ENCODE assay signal across 8 mouse cellular contexts in genomic region chr13:21749387-21750158, GRCm38 (mm10). TPM values are rescaled to one million over a fixed set of nuclear protein-coding genes. Genes with fewer than 3 reads are reported as not detected.
A peak's percentile ranks its signal among the peaks of the same experiment; 100 is the strongest.
DNase-seq lines count a peak whose midpoint lies in the region; ATAC-seq and TF ChIP-seq lines count a peak whose summit lies in the region.

No protein-coding gene starts in this region.

- H3K36me3 ChIP-seq in heart, embryonic 11.5 days (ENCODE audit: control insufficient read depth, insufficient read depth, low read length), result no peaks in the 10 kb centered on the region
- H3K36me3 ChIP-seq in MEL (ENCODE audit: control insufficient read depth in 1 of 2, insufficient read depth in 2 of 2, low read length in 2 of 2), result peaks cover 0 to 29% of the 10 kb centered on the region in 2 experiments; a peak in 2 of 4 replicates
- no peaks in the 10 kb centered on the region for H3K36me3 ChIP-seq in forebrain, embryonic 13.5 days (ENCODE audit: poor library complexity, severe bottlenecking)
- H3K36me3 ChIP-seq in liver, embryonic 13.5 days, result 0 out of 2 replicates have a peak, but pooled peaks cover 4% of the 10 kb centered on the region
- no peaks in the 10 kb centered on the region for H3K36me3 ChIP-seq in stomach, embryonic 16.5 days (ENCODE audit: control insufficient read depth, insufficient read depth, low read length)

- no peak for ATAC-seq in heart, embryonic 11.5 days (replicated peaks; ENCODE audit: insufficient number of reproducible peaks, low FRiP score, low TSS enrichment)
- no peak for ATAC-seq in forebrain, embryonic 13.5 days
- no peak for ATAC-seq in liver, embryonic 13.5 days (ENCODE audit: low read depth)
- ATAC-seq in stomach, embryonic 16.5 days (ENCODE audit: insufficient read depth, low FRiP score), result no peak

- H3K4me2 ChIP-seq in heart, embryonic 11.5 days, result peak overlapping the region; percentile 79
- peak overlapping the region; percentile 84 for H3K4me2 ChIP-seq in forebrain, embryonic 13.5 days
- peak overlapping the region; percentile 80 for H3K4me2 ChIP-seq in liver, embryonic 13.5 days
- H3K4me2 ChIP-seq in stomach, embryonic 16.5 days (ENCODE audit: low read depth, low read length), result peak overlapping the region; percentile 74

- no peaks in the 10 kb centered on the region for H3K27me3 ChIP-seq in heart, embryonic 11.5 days (ENCODE audit: control insufficient read depth, insufficient read depth, low read length)
- H3K27me3 ChIP-seq in MEL (ENCODE audit: control insufficient read depth in 1 of 2, insufficient read depth in 2 of 2, low read length in 2 of 2), result no peaks in the 10 kb centered on the region
- H3K27me3 ChIP-seq in forebrain, embryonic 13.5 days, result no peaks in the 10 kb centered on the region
- H3K27me3 ChIP-seq in liver, embryonic 13.5 days, result no peaks in the 10 kb centered on the region
- H3K27me3 ChIP-seq in stomach, embryonic 16.5 days (ENCODE audit: control insufficient read depth, insufficient read depth, low read length), result no peaks in the 10 kb centered on the region

- DNase-seq in heart, postnatal 25 days (ENCODE audit: low spot score), result no peak
- DNase-seq in MEL (ENCODE audit: low read depth, low spot score), result peak; percentile 84
- no peak for DNase-seq in liver, embryonic 13.5 days
- no peak for DNase-seq in thymus, postnatal 10 days (ENCODE audit: low spot score in 2 of 2)
- DNase-seq in left cerebral cortex, postnatal 4 days, result no peak

- H3K9ac ChIP-seq in heart, embryonic 11.5 days (ENCODE audit: low read depth, low read length), result peak overlapping the region; percentile 72
- H3K9ac ChIP-seq in MEL (ENCODE audit: control insufficient read depth, low read depth, low read length, poor library complexity, severe bottlenecking), result peak overlapping the region; percentile 77
- H3K9ac ChIP-seq in forebrain, embryonic 13.5 days, result peak overlapping the region; percentile 82
- H3K9ac ChIP-seq in liver, embryonic 13.5 days, result peak overlapping the region; percentile 87
- H3K9ac ChIP-seq in stomach, embryonic 16.5 days (ENCODE audit: low read length), result peak overlapping the region; percentile 73

- peak; percentile 52 to 88; a peak in 3 of 4 replicates for TF ChIP-seq POLR2A in MEL (IDR thresholded peaks at IDR 0.05; ENCODE audit: control insufficient read depth in 1 of 2, insufficient read depth in 1 of 2, low read depth in 1 of 2, low read length in 2 of 2, poor library complexity in 1 of 2)

- H3K4me3 ChIP-seq in heart, embryonic 11.5 days (ENCODE audit: low read depth, low read length), result peak overlapping the region; percentile 57
- H3K4me3 ChIP-seq in MEL (ENCODE audit: control insufficient read depth in 1 of 2, insufficient read depth in 1 of 2, low read depth in 2 of 2, low read length in 2 of 2), result peak overlapping the region; percentile 3 to 59
- H3K4me3 ChIP-seq in forebrain, embryonic 13.5 days, result peak overlapping the region; percentile 62
- H3K4me3 ChIP-seq in liver, embryonic 13.5 days (replicated peaks), result peak overlapping the region; percentile 69
- H3K4me3 ChIP-seq in stomach, embryonic 16.5 days (replicated peaks; ENCODE audit: low read length), result peak overlapping the region; percentile 59

- no peak for TF ChIP-seq CTCF in MEL (IDR thresholded peaks at IDR 0.05 in 2 of 3, conservative IDR thresholded peaks at IDR 0.05 in 1 of 3; ENCODE audit: control insufficient read depth in 1 of 3, insufficient read depth in 1 of 3, low read depth in 2 of 3, low read length in 3 of 3, poor library complexity in 1 of 3, severe bottlenecking in 1 of 3)

- H3K79me2 ChIP-seq in MEL (ENCODE audit: control insufficient read depth, insufficient read depth, low read length, poor library complexity), result no peaks in the 10 kb centered on the region; the same call in 1 of the 2 replicates

- intact Hi-C loops in heart, postnatal 25 days (cut with DNase I), result loop anchor here (2.0 to 10.0 kb wide), 3 partner anchors 15 to 2005 kb away; partner anchors contain the start of genes Hist1h2ab, Hist1h2ac, Hist1h2bc and Hist1h3b
- intact Hi-C loops in left cerebral cortex, postnatal 4 days (cut with DNase I), result no loop called here

- no peak for TF ChIP-seq EP300 in MEL (IDR thresholded peaks at IDR 0.05; ENCODE audit: low read depth in 1 of 2, low read length in 2 of 2)

- 6% methylated on average over 5 of the region's 5 CpGs for whole genome bisulfite sequencing in heart, embryonic 11.5 days (ENCODE audit: insufficient replicate concordance)
- 3% methylated on average over 5 of the region's 5 CpGs for WGBS in forebrain, embryonic 13.5 days
- 3% methylated on average over 5 of the region's 5 CpGs for WGBS in liver, embryonic 13.5 days (ENCODE audit: insufficient replicate concordance)
- 2% methylated on average over 5 of the region's 5 CpGs for WGBS in stomach, embryonic 16.5 days

- H3K27ac ChIP-seq in heart, embryonic 11.5 days (ENCODE audit: low read depth, low read length), result peak overlapping the region; percentile 79
- peak overlapping the region; percentile 88 for H3K27ac ChIP-seq in MEL (ENCODE audit: control insufficient read depth, low read depth, low read length)
- H3K27ac ChIP-seq in forebrain, embryonic 13.5 days, result peak overlapping the region; percentile 95
- peak overlapping the region; percentile 97 for H3K27ac ChIP-seq in liver, embryonic 13.5 days
- H3K27ac ChIP-seq in stomach, embryonic 16.5 days (ENCODE audit: low read length), result peak overlapping the region; percentile 95

- H3K4me1 ChIP-seq in heart, embryonic 11.5 days (ENCODE audit: control insufficient read depth, insufficient read depth, low read length), result peaks cover 13% of the 10 kb centered on the region
- peaks cover 6 to 20% of the 10 kb centered on the region in 2 experiments; a peak in 3 of 4 replicates for H3K4me1 ChIP-seq in MEL (ENCODE audit: control insufficient read depth in 1 of 2, insufficient read depth in 2 of 2, low read length in 2 of 2)
- H3K4me1 ChIP-seq in forebrain, embryonic 13.5 days, result peaks cover 35% of the 10 kb centered on the region
- peaks cover 42% of the 10 kb centered on the region for H3K4me1 ChIP-seq in liver, embryonic 13.5 days (replicated peaks)
- H3K4me1 ChIP-seq in stomach, embryonic 16.5 days (ENCODE audit: control insufficient read depth, insufficient read depth, low read length), result peaks cover 20% of the 10 kb centered on the region

- H3K9me3 ChIP-seq in heart, embryonic 11.5 days (replicated peaks; ENCODE audit: control insufficient read depth, low read length), result no peaks in the 10 kb centered on the region
- H3K9me3 ChIP-seq in MEL (replicated peaks; ENCODE audit: insufficient read depth, low read length), result no peaks in the 10 kb centered on the region
- H3K9me3 ChIP-seq in forebrain, embryonic 13.5 days (replicated peaks), result no peaks in the 10 kb centered on the region
- no peaks in the 10 kb centered on the region for H3K9me3 ChIP-seq in liver, embryonic 13.5 days (replicated peaks)
- H3K9me3 ChIP-seq in stomach, embryonic 16.5 days (replicated peaks; ENCODE audit: control insufficient read depth, low read length), result no peaks in the 10 kb centered on the region

- TF ChIP-seq RAD21 in MEL (IDR thresholded peaks at IDR 0.05; ENCODE audit: low read depth, low read length), result no peak

RNA-seq across cellular contexts. Expression of gene Hist1h4k, which starts 0.7 kb away (rescaled TPM):
- 3.0 TPM in 1 of 2 replicates, not detected in the other for polyA plus RNA-seq in heart, embryonic 11.5 days (2014; fragmentation: Nextera tagmentation; extraction: Ambion mirVana)
- total RNA-seq in heart, postnatal 25 days (2021), result 10 to 100 TPM; 46.4 to 87.7 TPM
- total RNA-seq in MEL (2012; rRNA removed), result 3,283 and 3,531 TPM in 2 replicates
- 10 to 100 TPM in 1 of 2 experiments, not detected in 1; 19.1 TPM for polyA plus RNA-seq in MEL (2012; ENCODE audit: insufficient read depth in 1 of 2, insufficient read length in 2 of 2, low read depth in 1 of 2, low replicate concordance in 2 of 2, missing spikeins in 1 of 2)
- polyA plus RNA-seq in forebrain, embryonic 13.5 days (2015; fragmentation: Nextera tagmentation; extraction: Ambion mirVana), result 6.9 and 11.1 TPM in 2 replicates
- 2.8 and 5.6 TPM in 2 replicates for polyA plus RNA-seq in liver, embryonic 13.5 days (2015; fragmentation: Nextera tagmentation; extraction: Ambion mirVana)
- polyA plus RNA-seq in stomach, embryonic 16.5 days (2015; fragmentation: Nextera tagmentation; extraction: Ambion mirVana), result 3.9 and 8.4 TPM in 2 replicates
- total RNA-seq in left cerebral cortex, postnatal 4 days (2021), result 100 to 1,000 TPM; 525 to 563 TPM

RNA-seq across cellular contexts. Expression of gene Hist1h2ak, which starts 4.1 kb away (rescaled TPM):
- 3.1 and 4.2 TPM in 2 replicates for polyA plus RNA-seq in heart, embryonic 11.5 days (2014; fragmentation: Nextera tagmentation; extraction: Ambion mirVana)
- total RNA-seq in heart, postnatal 25 days (2021), result 10 to 100 TPM in 1 of 2 experiments, 1 to 10 TPM in 1; 5.7 to 11.4 TPM
- 1,127 and 1,310 TPM in 2 replicates for total RNA-seq in MEL (2012; rRNA removed)
- polyA plus RNA-seq in MEL (2012; ENCODE audit: insufficient read depth in 1 of 2, insufficient read length in 2 of 2, low read depth in 1 of 2, low replicate concordance in 2 of 2, missing spikeins in 1 of 2), result 10 to 100 TPM in 1 of 2 experiments, not detected in 1; 10.6 TPM
- 49.6 and 61.0 TPM in 2 replicates for polyA plus RNA-seq in forebrain, embryonic 13.5 days (2015; fragmentation: Nextera tagmentation; extraction: Ambion mirVana)
- polyA plus RNA-seq in liver, embryonic 13.5 days (2015; fragmentation: Nextera tagmentation; extraction: Ambion mirVana), result 30.8 and 91.0 TPM in 2 replicates
- polyA plus RNA-seq in stomach, embryonic 16.5 days (2015; fragmentation: Nextera tagmentation; extraction: Ambion mirVana), result 18.1 and 21.5 TPM in 2 replicates
- 10 to 100 TPM; 59.3 to 67.5 TPM for total RNA-seq in left cerebral cortex, postnatal 4 days (2021)

RNA-seq across cellular contexts. Expression of gene Hist1h2bn, which starts 4.3 kb away (rescaled TPM):
- 1.6 and 2.0 TPM in 2 replicates for polyA plus RNA-seq in heart, embryonic 11.5 days (2014; fragmentation: Nextera tagmentation; extraction: Ambion mirVana)
- total RNA-seq in heart, postnatal 25 days (2021), result 10 to 100 TPM; 10.2 to 16.5 TPM
- total RNA-seq in MEL (2012; rRNA removed), result 1,714 and 2,074 TPM in 2 replicates
- 1 to 10 TPM in 1 of 2 experiments, not detected in 1; 5.6 TPM for polyA plus RNA-seq in MEL (2012; ENCODE audit: insufficient read depth in 1 of 2, insufficient read length in 2 of 2, low read depth in 1 of 2, low replicate concordance in 2 of 2, missing spikeins in 1 of 2)
- 4.0 and 8.4 TPM in 2 replicates for polyA plus RNA-seq in forebrain, embryonic 13.5 days (2015; fragmentation: Nextera tagmentation; extraction: Ambion mirVana)
- 4.4 and 14.4 TPM in 2 replicates for polyA plus RNA-seq in liver, embryonic 13.5 days (2015; fragmentation: Nextera tagmentation; extraction: Ambion mirVana)
- polyA plus RNA-seq in stomach, embryonic 16.5 days (2015; fragmentation: Nextera tagmentation; extraction: Ambion mirVana), result 1.3 and 2.9 TPM in 2 replicates
- total RNA-seq in left cerebral cortex, postnatal 4 days (2021), result 10 to 100 TPM; 57.6 to 68.8 TPM

RNA-seq across cellular contexts. Expression of gene Hist1h4j, which starts 14.7 kb away (rescaled TPM):
- polyA plus RNA-seq in heart, embryonic 11.5 days (2014; fragmentation: Nextera tagmentation; extraction: Ambion mirVana), result 0.79 and 1.1 TPM in 2 replicates
- total RNA-seq in heart, postnatal 25 days (2021), result 1 to 10 TPM; 4.2 to 6.9 TPM
- 947 and 1,094 TPM in 2 replicates for total RNA-seq in MEL (2012; rRNA removed)
- polyA plus RNA-seq in MEL (2012; ENCODE audit: insufficient read depth in 1 of 2, insufficient read length in 2 of 2, low read depth in 1 of 2, low replicate concordance in 2 of 2, missing spikeins in 1 of 2), result 1 to 10 TPM in 1 of 2 experiments, not detected in 1; 2.7 TPM
- polyA plus RNA-seq in forebrain, embryonic 13.5 days (2015; fragmentation: Nextera tagmentation; extraction: Ambion mirVana), result 1.3 and 1.9 TPM in 2 replicates
- polyA plus RNA-seq in liver, embryonic 13.5 days (2015; fragmentation: Nextera tagmentation; extraction: Ambion mirVana), result 0.41 and 0.81 TPM in 2 replicates
- 1.7 and 2.3 TPM in 2 replicates for polyA plus RNA-seq in stomach, embryonic 16.5 days (2015; fragmentation: Nextera tagmentation; extraction: Ambion mirVana)
- 10 to 100 TPM; 35.9 to 46.7 TPM for total RNA-seq in left cerebral cortex, postnatal 4 days (2021)

RNA-seq across cellular contexts. Expression of gene Hist1h2bm, which starts 27.7 kb away (rescaled TPM):
- polyA plus RNA-seq in heart, embryonic 11.5 days (2014; fragmentation: Nextera tagmentation; extraction: Ambion mirVana), result 1.4 and 1.6 TPM in 2 replicates
- total RNA-seq in heart, postnatal 25 days (2021), result 1 to 10 TPM; 5.5 to 6.1 TPM
- total RNA-seq in MEL (2012; rRNA removed), result 1,196 and 2,041 TPM in 2 replicates
- polyA plus RNA-seq in MEL (2012; ENCODE audit: insufficient read depth in 1 of 2, insufficient read length in 2 of 2, low read depth in 1 of 2, low replicate concordance in 2 of 2, missing spikeins in 1 of 2), result 1 to 10 TPM in 1 of 2 experiments, not detected in 1; 1.7 TPM
- 5.9 and 6.9 TPM in 2 replicates for polyA plus RNA-seq in forebrain, embryonic 13.5 days (2015; fragmentation: Nextera tagmentation; extraction: Ambion mirVana)
- 4.3 and 8.6 TPM in 2 replicates for polyA plus RNA-seq in liver, embryonic 13.5 days (2015; fragmentation: Nextera tagmentation; extraction: Ambion mirVana)
- polyA plus RNA-seq in stomach, embryonic 16.5 days (2015; fragmentation: Nextera tagmentation; extraction: Ambion mirVana), result 1.9 and 2.5 TPM in 2 replicates
- 10 to 100 TPM; 34.8 to 37.4 TPM for total RNA-seq in left cerebral cortex, postnatal 4 days (2021)
